Mouse (Mus musculus) v-Abl transformed pro-B cells (cell line): ENCODE measurements around the gene Gsc.

Experiments used
- in situ Hi-C, 2 experiments: fragments of 400-800 bp; cut with MboI; formaldehyde crosslinking; loops; one replicate each; pipeline ENCODE4 v1.15.1; 2025; ENCODE audit not compliant: unreplicated experiment in 2 of 2

Gene Gsc

DNA sequence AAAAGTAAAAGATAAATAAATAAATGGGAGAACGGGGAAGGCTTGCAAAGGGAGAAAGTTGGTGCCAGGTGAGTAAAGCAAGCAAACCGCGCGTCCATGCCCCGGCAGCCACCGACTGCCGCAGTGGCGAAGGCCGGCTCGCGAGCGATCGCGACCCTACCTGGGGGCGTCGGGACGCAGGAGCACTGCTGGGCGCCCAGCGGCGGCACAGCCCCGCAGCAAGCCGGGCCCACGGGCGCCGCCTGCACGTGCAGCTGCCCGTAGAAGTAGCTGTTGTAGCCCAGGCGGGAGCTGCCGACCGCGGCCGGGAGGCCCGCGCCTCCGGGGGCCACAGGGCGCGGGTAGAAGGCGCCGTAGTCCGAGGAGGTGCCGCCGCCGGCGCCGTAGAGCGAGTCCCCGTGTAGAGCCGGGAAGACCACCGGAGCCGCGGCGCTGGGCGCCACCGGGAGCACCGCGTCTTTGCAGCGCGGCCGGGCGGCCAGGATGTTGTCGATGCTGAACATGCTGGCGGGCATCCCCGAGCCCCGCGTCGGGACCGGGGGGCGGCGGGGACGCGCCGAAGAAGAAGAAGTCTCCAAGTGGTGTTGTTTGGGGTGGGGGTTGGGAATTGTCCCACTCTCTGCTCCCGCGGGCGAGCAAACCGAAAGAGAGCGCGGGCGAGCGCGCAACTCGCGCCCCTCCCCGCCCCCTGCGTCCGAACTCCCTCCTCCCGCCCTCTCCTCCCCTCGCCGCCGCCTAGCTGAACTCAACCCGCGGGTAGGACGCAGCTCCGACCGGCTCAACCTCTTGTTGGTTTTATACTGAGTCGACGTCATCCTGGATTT lies at the start of gene Gsc:
TSS of gene Gsc (minus strand) at position 730 of the 824 bp plus-strand sequence.
- in situ Hi-C loops: loop anchor here in 1 of 2 experiments (25.0 kb wide), 1 partner anchor 664 kb away; the partner anchor contains the start of gene Tcl1b2

DNA sequence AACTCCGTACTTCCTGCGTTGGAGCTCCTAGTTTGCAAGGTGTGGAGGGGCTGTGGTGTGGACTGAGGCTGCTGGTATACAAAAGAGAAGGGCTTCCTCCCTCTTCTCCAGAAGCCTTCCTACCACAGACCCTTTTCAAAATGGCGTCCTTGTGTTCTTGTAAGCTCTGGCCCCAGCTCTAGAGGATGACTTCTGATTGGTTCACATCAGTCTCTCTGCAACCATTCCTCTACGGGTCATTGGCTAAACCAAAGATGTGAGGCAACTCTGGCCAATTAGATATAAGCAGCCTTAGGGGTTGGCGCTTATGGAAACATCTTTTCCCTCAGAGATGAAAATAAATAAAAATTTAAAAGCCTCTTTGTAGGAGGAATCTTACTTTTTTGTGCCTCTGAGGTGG lies 46.6 kb upstream of the Gsc start:
- in situ Hi-C loops: no loop called here

DNA sequence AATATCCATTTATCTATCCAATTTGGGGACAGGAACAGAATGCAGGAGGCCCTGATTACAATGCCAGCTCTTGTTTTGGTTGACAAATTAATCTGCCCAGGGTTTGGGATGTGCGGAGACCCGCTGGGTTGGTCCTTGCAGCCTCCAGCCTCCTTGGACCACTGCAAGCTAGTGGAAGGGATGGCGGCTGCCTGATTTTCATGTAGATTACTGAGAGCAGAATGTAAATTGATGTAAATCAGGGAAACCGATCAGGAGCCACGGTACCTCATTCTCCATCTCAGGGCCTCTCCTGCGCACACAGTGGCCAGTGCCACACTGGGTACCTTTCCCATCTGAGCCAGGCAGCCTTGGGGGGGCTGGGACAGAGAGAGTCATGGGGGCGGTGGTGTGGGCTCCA lies 34.8 kb upstream of the Gsc start:
- in situ Hi-C loops: no loop called here

DNA sequence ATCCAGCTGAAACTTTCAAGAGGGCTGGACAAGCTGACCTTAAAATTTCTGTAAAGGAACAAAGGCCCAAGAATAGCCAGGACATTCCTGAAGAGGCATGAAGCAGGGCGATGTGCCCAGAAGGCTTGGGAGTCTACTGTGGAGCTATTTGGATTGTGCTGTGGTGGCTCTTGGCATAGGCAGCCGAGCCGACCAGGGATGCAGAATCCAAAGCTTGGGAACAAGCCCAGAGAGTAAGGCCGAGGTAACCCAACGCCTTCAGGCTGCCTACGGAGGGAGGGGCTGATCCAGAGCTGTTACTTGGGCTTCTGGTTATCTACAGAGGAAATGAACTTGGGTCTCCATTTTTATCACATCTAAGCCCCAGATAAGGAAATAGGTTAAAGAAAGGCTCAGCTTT lies 18.9 kb upstream of the Gsc start:
- in situ Hi-C loops: no loop called here

GRCm38 (mm10) chr12:104486205-104486604 lies 13.1 kb upstream of the Gsc start:
- in situ Hi-C loops: no loop called here

- in situ Hi-C loops: no loop called here
These were observed 12.0 kb upstream of the Gsc start for GRCm38 (mm10) chr12:104485161-104485560.

- in situ Hi-C loops: no loop called here
These were observed 7.9 kb upstream of the Gsc start for GRCm38 (mm10) chr12:104481007-104481406.

GRCm38 (mm10) chr12:104478193-104478592 lies 5.1 kb upstream of the Gsc start:
- in situ Hi-C loops: no loop called here

GRCm38 (mm10) chr12:104477501-104477900 lies 4.4 kb upstream of the Gsc start:
- in situ Hi-C loops: no loop called here

DNA sequence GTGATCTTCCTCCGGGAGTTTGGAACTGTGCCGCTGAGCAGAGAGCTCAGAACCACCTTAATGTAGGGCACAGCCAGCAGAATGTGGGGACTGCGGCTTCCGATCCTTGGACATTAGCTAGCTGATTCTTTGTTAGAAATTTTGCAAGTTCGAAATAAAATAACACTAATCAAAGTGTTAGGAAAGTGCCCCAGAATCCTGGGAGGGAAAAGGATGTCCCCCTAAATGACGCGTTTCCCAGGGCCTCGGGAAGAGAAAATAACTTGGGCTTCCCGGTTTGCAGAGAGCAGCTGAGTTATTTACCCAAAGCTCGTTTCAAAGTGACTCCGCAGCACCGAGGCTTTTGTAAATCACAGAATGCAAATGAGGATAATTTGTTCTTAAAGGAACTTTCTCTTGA lies 3.9 kb upstream of the Gsc start:
- in situ Hi-C loops: no loop called here

GRCm38 (mm10) chr12:104475946-104476345 lies 2.8 kb upstream of the Gsc start:
- in situ Hi-C loops: no loop called here

GRCm38 (mm10) chr12:104474881-104475740 lies 2.0 kb upstream of the Gsc start:
- in situ Hi-C loops: loop anchor here in 1 of 2 experiments (25.0 kb wide), 1 partner anchor 662 kb away; the partner anchor contains the start of gene Tcl1b2

DNA sequence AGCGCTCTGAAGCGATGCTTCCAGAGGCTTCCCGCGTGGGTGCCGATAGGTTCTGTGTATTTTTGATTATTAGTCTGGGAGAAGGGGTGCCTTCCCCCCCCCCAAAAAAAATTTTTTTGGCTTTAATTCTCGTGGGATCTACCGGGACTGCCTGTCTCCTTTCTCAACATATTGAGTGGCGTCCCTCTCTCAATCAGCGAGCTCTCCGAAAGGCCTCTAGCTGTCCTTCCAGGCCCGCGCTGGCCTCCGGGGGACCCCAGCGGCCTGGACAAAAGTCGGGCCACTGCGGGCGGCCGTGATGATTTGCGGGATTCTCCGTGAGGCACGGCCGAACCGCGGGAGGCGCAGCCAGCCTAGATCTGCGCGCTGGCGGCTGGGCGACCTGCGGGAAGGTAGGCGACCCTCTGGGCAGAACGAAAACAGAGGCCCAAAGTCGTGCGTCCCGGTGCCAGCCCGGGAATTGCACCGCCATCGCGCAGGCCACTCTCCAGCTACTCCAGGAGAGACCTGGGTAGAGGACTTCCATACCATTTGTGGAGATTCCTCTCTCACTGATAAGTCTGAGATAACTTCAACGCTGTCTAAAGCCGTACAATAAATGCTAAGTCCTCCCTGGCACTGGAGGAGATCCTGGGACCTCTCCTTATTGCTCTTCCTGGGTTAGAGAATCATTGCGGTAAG lies 1.2 kb upstream of the Gsc start:
- in situ Hi-C loops: loop anchor here in 1 of 2 experiments (25.0 kb wide), 1 partner anchor 663 kb away; the partner anchor contains the start of gene Tcl1b2

DNA sequence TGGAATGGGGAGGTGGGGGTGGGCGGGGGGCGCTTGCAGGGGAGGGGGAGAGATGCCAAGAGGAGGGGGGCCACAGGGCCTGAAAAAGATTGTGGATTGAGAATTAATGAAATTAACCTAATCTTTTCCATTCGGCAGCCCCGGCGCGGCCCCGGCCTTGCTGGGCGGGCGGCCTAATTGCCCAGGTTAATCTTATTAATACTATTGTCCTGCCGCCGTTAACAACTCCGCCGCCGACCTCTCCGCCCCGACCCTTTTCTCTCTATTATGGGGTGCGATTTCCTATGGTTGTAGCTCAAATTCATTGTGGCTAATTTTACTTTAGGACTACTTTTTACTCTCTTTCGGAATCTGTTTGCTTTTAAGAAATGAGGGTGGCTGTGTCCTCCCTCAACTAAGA lies 362 bp upstream of the Gsc start:
- in situ Hi-C loops: loop anchor here in 1 of 2 experiments (25.0 kb wide), 1 partner anchor 664 kb away; the partner anchor contains the start of gene Tcl1b2

- in situ Hi-C loops: loop anchor here in 1 of 2 experiments (25.0 kb wide), 1 partner anchor 665 kb away; the partner anchor contains the start of gene Tcl1b2
These were observed 958 bp downstream of the Gsc start for GRCm38 (mm10) chr12:104472218-104472525.

GRCm38 (mm10) chr12:104471351-104472217 lies 1.5 kb downstream of the Gsc start:
- in situ Hi-C loops: loop anchor here in 1 of 2 experiments (25.0 kb wide), 1 partner anchor 666 kb away; the partner anchor contains the start of gene Tcl1b2

GRCm38 (mm10) chr12:104470646-104471045 lies 2.5 kb downstream of the Gsc start:
- in situ Hi-C loops: loop anchor here in 1 of 2 experiments (25.0 kb wide), 1 partner anchor 667 kb away; the partner anchor contains the start of gene Tcl1b2

GRCm38 (mm10) chr12:104468783-104469182 lies 4.3 kb downstream of the Gsc start:
- in situ Hi-C loops: loop anchor here in 1 of 2 experiments (25.0 kb wide), 1 partner anchor 669 kb away; the partner anchor contains the start of gene Tcl1b2

GRCm38 (mm10) chr12:104467372-104467771 lies 5.8 kb downstream of the Gsc start:
- in situ Hi-C loops: loop anchor here in 1 of 2 experiments (25.0 kb wide), 1 partner anchor 670 kb away; the partner anchor contains the start of gene Tcl1b2
